Mouse (Mus musculus) lung, adult 2 months (tissue): Measurements from ENCODE around the gene Gm28308.

Experiments used
- CTCF ChIP-seq: fragments of 200-500 bp; IDR thresholded peaks from 2 replicates; pipeline ENCODE4 v1.5.1; 2011; ENCODE audit warnings: mild to moderate bottlenecking, low read length, control low read depth; ENCODE audit not compliant: insufficient read depth
- POLR2A ChIP-seq: fragments of 200-500 bp; IDR thresholded peaks from 2 replicates; pipeline ENCODE4 v1.6.1; 2011; ENCODE audit warnings: low read depth, mild to moderate bottlenecking, control low read depth, low read length, borderline replicate concordance; ENCODE audit errors: extremely low read depth

DNA sequence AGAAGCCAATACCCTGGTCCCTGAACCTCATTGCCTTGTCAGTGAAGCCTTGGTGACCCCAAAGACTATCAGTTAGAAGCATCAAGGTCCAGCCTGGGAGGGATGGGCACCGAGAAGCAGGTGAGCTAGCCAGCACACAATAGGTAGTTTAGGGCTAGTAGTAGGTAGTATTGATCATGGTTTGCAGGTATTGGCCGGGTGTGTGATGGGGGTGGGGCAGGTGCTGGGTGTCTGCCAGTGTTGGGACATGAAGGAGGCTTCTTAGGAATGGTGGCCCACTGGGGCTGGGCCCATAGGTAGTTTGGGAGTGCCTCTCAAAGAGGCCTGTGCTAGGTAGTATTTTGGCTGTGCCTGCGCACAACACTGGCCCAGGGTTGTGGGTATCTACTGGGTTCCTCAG is 1.9 kb upstream of the Gm28308 start:
- TF ChIP-seq POLR2A (no peak), CTCF (no peak)
